Mouse (Mus musculus) layer of hippocampus, adult 2 months (tissue): ENCODE data around the gene Cul5. TPM values are rescaled to one million over a fixed set of nuclear protein-coding genes. Genes with fewer than 3 reads are reported as not detected.

Experiments
- DNase-seq, 2 experiments: peaks; one replicate each; pipeline ENCODE4 v3.0.0; 2022; ENCODE audit warnings: low spot score in 2 of 2
- H3K27ac ChIP-seq: fragments of 200-600 bp; 2 replicates; pipeline ENCODE4 v1.8.1; 2022
- H3K4me3 ChIP-seq: fragments of 200-600 bp; 2 replicates; pipeline ENCODE4 v1.8.1; 2022; ENCODE audit warnings: mild to moderate bottlenecking
- CTCF ChIP-seq: fragments of 200-600 bp; conservative IDR thresholded peaks from 2 replicates; pipeline ENCODE4 v1.8.1; 2022; ENCODE audit warnings: antibody characterized with exemption, mild to moderate bottlenecking, moderate library complexity
- total RNA-seq, 2 experiments: library from RNA; stranded (reverse); gene quantifications; 2 replicates each; pipeline ENCODE4 v1.2.3; 2021

Cul5 gene
- total RNA-seq, 2 experiments from 2014 or later, result 61.4 to 61.5 TPM

- TF ChIP-seq CTCF, result no peak
- Histone ChIP-seq H3K4me3 (no peak overlapping the region), H3K27ac (no peak overlapping the region)
- peak in 1 of 2 experiments; percentile 2 for DNase-seq
These were observed 71.2 kb downstream of the Cul5 start for GRCm38 (mm10) chr9:53598631-53599030.

DNA sequence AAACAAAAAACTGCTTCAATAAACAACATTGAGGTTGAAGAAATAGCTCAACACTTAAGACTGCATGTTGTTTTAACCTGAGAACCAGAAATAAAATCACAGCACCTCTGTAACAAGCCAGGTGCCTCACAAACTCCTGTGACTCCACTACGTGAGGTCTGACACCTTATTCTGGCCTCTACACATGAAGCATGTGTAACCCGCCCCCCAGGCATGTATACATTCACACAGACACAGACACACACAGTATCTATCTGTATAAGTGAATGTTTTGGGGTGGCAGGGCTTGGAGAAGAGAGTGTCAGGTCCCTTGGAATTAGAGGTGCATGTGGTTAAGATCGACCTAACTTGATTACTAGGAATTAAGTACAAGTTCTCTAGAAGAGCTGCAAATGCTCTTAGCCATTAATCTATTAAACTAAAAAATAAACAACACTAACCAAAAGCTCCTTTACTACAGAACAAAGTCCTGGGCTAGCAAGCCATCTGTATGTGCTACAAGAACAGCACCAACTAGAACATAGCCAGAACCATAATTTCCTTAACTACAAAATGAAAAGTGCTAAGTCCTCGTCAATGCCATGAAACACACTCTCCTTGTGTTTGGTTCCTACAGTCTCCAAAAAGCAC lies 72.7 kb downstream of the Cul5 start:
- H3K4me3 ChIP-seq, result no peak overlapping the region
- TF ChIP-seq CTCF, result no peak
- no peak overlapping the region for H3K27ac ChIP-seq
- DNase-seq, result peak in 1 of 2 experiments; percentile 5

- no peak overlapping the region for H3K4me3 ChIP-seq
- peak; percentile 90 for TF ChIP-seq CTCF
- peak; percentile 30 to 57 for DNase-seq
- no peak overlapping the region for H3K27ac ChIP-seq
These were observed 75.0 kb downstream of the Cul5 start for GRCm38 (mm10) chr9:53594764-53595163.

DNA sequence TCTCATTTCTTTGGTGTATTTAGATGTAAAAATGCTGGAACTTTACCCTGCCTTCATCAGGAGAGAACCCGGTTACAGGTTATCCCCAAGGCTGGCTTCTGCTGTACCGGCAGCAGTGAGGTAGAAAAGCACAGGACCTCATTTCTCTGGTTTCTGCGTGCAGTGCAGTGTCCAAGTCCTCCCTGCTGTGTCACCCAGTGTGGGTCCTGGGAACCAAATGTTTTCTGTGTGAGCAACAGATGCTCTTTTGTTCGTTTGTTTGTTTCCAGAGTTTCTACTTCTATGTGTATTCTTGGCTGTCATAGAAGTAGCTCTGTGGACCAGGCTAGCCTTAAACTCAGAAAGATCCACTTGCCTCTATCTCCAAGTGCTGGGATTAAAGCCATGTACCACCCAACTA lies 87.9 kb downstream of the Cul5 start:
- TF ChIP-seq CTCF, result no peak
- Histone ChIP-seq H3K27ac (peak overlapping the region; percentile 40), H3K4me3 (no peak overlapping the region)
- no peak for DNase-seq

DNA sequence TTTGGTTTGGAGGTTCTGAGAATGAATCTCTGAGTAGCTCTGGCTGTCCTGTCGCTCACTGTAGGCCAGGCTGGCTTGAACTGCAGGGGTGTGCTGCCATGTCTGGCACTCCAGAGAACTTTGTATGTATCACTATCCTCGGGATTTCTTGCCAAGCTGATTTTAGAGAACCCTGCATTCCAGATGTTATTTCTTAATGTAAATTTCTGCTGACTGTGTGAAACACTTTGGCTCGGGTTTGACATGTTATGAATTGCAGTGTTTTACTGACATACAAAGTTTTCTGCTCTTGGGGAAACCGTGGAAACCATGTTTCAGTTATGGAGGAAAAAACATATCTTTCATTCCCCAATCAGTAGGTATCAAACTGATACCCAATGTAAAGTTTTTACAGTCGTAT lies 94.1 kb downstream of the Cul5 start:
- no peak for TF ChIP-seq CTCF
- no peak overlapping the region for H3K4me3 ChIP-seq
- H3K27ac ChIP-seq, result no peak overlapping the region
- DNase-seq, result no peak

GRCm38 (mm10) chr9:53572516-53573307 lies 97.1 kb downstream of the Cul5 start:
- Histone ChIP-seq H3K4me3 (no peak overlapping the region), H3K27ac (no peak overlapping the region)
- DNase-seq, result no peak
- TF ChIP-seq CTCF, result no peak

DNA sequence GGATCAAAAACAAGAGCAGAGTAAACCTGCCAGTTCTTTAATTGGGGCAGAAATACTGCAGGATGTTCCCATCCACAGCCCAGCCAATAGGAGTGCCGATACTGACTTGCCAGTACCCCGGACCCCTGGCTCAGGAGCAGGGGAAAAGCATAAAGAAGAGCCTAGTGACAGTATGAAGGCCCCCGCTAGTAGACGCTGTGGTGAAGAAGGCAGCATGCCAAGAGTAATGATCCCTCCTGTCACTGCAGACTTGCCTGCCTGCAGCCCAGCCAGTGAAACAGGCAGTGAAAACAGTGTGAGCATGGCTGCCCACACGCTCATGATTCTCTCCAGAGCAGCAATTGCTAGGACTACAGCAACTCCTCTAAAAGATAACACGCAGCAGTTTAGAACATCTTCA lies 99.2 kb downstream of the Cul5 start:
- peak; percentile 76 for TF ChIP-seq CTCF
- no peak overlapping the region for H3K4me3 ChIP-seq
- peak; percentile 38 to 57 for DNase-seq

More for the DNA sequence above, 99.2 kb downstream of the Cul5 start:
- peak overlapping the region; percentile 43 for H3K27ac ChIP-seq

Other genes starting within 250 kb of the Cul5 start
- 10 to 100 TPM; 18.9 to 20.5 TPM for gene Atm, start 133.3 kb downstream of the Cul5 start, total RNA-seq
- gene Npat, start 133.0 kb downstream of the Cul5 start, total RNA-seq, result 10 to 100 TPM; 17.1 to 17.9 TPM
- gene Acat1, start 59.6 kb downstream of the Cul5 start, total RNA-seq, result 10 to 100 TPM; 63.2 to 65.6 TPM
- 1 to 10 TPM; 1.9 to 2.2 TPM for gene Rab39, start 36.2 kb upstream of the Cul5 start, total RNA-seq
- gene Slc35f2, start 101.5 kb upstream of the Cul5 start, total RNA-seq, result 1 to 10 TPM; 4.7 to 5.0 TPM
- gene Sln, start 180.2 kb upstream of the Cul5 start, total RNA-seq, result under 1 TPM; 0.37 to 0.64 TPM